Mouse (Mus musculus) MEL (cell line): ENCODE results near the gene Nmrk1.

ENCODE experiments used
- CHD1 ChIP-seq: IDR thresholded peaks from 2 replicates; pipeline ENCODE4 v1.6.1; 2012; ENCODE audit warnings: low read depth, mild to moderate bottlenecking, inconsistent platforms, low read length, improper control_type of control experiment
- CTCF ChIP-seq, 3 experiments: IDR thresholded peaks in 2 of 3; conservative IDR thresholded peaks in 1 of 3; 2 replicates each; pipeline ENCODE4 v1.5.1; 2011 to 2012; ENCODE audit warnings: low read length in 3 of 3, low read depth in 2 of 3, mild to moderate bottlenecking in 2 of 3, improper control_type of control experiment in 1 of 3, inconsistent platforms in 1 of 3, mixed read lengths in 1 of 3, moderate library complexity in 1 of 3; ENCODE audit not compliant: control insufficient read depth in 1 of 3, insufficient read depth in 1 of 3, poor library complexity in 1 of 3, severe bottlenecking in 1 of 3
- EP300 ChIP-seq, 2 experiments: IDR thresholded peaks; 2 replicates each; pipeline ENCODE4 v1.6.1; 2011; ENCODE audit warnings: improper control_type of control experiment in 2 of 2, low read length in 2 of 2, low read depth in 1 of 2, mild to moderate bottlenecking in 1 of 2
- HCFC1 ChIP-seq: IDR thresholded peaks from 2 replicates; pipeline ENCODE4 v1.6.1; 2012; ENCODE audit warnings: low read depth, mild to moderate bottlenecking, inconsistent platforms, low read length, improper control_type of control experiment, moderate library complexity
- JUND ChIP-seq: IDR thresholded peaks from 2 replicates; pipeline ENCODE4 v1.6.1; 2011; ENCODE audit warnings: low read depth, mild to moderate bottlenecking, improper control_type of control experiment, low read length
- POLR2A ChIP-seq, 2 experiments: IDR thresholded peaks; 2 replicates each; pipeline ENCODE4 v1.6.1; 2011 to 2012; ENCODE audit warnings: low read length in 2 of 2, mild to moderate bottlenecking in 2 of 2, control low read depth in 1 of 2, improper control_type of control experiment in 1 of 2, low read depth in 1 of 2, moderate library complexity in 1 of 2; ENCODE audit not compliant: control insufficient read depth in 1 of 2, insufficient read depth in 1 of 2, poor library complexity in 1 of 2
- POLR2AphosphoS2 ChIP-seq: IDR thresholded peaks from 2 replicates; pipeline ENCODE4 v1.6.1; 2011; ENCODE audit warnings: low read length, improper control_type of control experiment
- RCOR1 ChIP-seq: IDR thresholded peaks from 2 replicates; pipeline ENCODE4 v1.6.1; 2012; ENCODE audit warnings: low read depth, mild to moderate bottlenecking, inconsistent platforms, low read length, improper control_type of control experiment
- TAL1 ChIP-seq: IDR thresholded peaks from 2 replicates; pipeline ENCODE4 v1.6.1; 2012; ENCODE audit warnings: mild to moderate bottlenecking, inconsistent platforms, low read length, moderate library complexity, mixed read lengths
- TCF12 ChIP-seq: IDR thresholded peaks from 2 replicates; pipeline ENCODE4 v1.6.1; 2014; ENCODE audit warnings: low read depth, mild to moderate bottlenecking, inconsistent platforms, low read length, improper control_type of control experiment, moderate library complexity
- USF2 ChIP-seq, 2 experiments: IDR thresholded peaks; 2 replicates each; pipeline ENCODE4 v1.6.1; 2011 to 2012; ENCODE audit warnings: improper control_type of control experiment in 2 of 2, low read length in 2 of 2, borderline replicate concordance in 1 of 2, inconsistent platforms in 1 of 2, low read depth in 1 of 2, mild to moderate bottlenecking in 1 of 2; ENCODE audit not compliant: insufficient read depth in 1 of 2
- ZMIZ1 ChIP-seq: IDR thresholded peaks from 2 replicates; pipeline ENCODE4 v1.6.1; 2012; ENCODE audit warnings: low read depth, mild to moderate bottlenecking, inconsistent platforms, low read length, improper control_type of control experiment, moderate library complexity

GRCm38 (mm10) chr19:18666966-18667365, 35.2 kb downstream of the Nmrk1 start:
- TF ChIP-seq RCOR1 (no peak), TCF12 (no peak), EP300 (IDR thresholded peaks at IDR 0.05; ENCODE audit: low read depth in 1 of 2, low read length in 2 of 2) (no peak), POLR2A (IDR thresholded peaks at IDR 0.05; ENCODE audit: control insufficient read depth in 1 of 2, insufficient read depth in 1 of 2, low read depth in 1 of 2, low read length in 2 of 2, poor library complexity in 1 of 2) (no peak), CTCF (IDR thresholded peaks at IDR 0.05 in 2 of 3, conservative IDR thresholded peaks at IDR 0.05 in 1 of 3; ENCODE audit: control insufficient read depth in 1 of 3, insufficient read depth in 1 of 3, low read depth in 2 of 3, low read length in 3 of 3, poor library complexity in 1 of 3, severe bottlenecking in 1 of 3) (no peak), TAL1 (no peak), HCFC1 (no peak), ZMIZ1 (no peak), USF2 (IDR thresholded peaks at IDR 0.05; ENCODE audit: borderline replicate concordance in 1 of 2, insufficient read depth in 1 of 2, low read depth in 1 of 2, low read length in 2 of 2) (no peak), CHD1 (no peak), JUND (no peak), POLR2AphosphoS2 (no peak)
